Mouse (Mus musculus) thymus, adult 2 months (tissue): Measurements from ENCODE around the gene Sorl1.

Experiments
- CTCF ChIP-seq: fragments of 200-500 bp; IDR thresholded peaks from 2 replicates; pipeline ENCODE4 v1.5.1; 2012; ENCODE audit warnings: mild to moderate bottlenecking, control low read depth, low read length, moderate library complexity, borderline replicate concordance; ENCODE audit not compliant: control insufficient read depth, poor library complexity, insufficient read depth; ENCODE audit errors: extremely low read depth
- POLR2A ChIP-seq: fragments of 200-500 bp; IDR thresholded peaks from 2 replicates; pipeline ENCODE4 v1.6.1; 2012; ENCODE audit warnings: mild to moderate bottlenecking, low read length, control low read depth, moderate library complexity; ENCODE audit not compliant: control insufficient read depth, poor library complexity, insufficient read depth; ENCODE audit errors: extremely low read depth

- TF ChIP-seq CTCF (no peak), POLR2A (no peak)
Measured at GRCm38 (mm10) chr9:42169491-42169890, 45.4 kb upstream of the Sorl1 start.
